In genomic region chrX:48034144-48035113, GRCm38 (mm10) we compare ENCODE assay signal across 10 mouse cellular contexts. TPM values are rescaled to one million over a fixed set of nuclear protein-coding genes. Genes with fewer than 3 reads are reported as not detected.
A peak's percentile ranks its signal among the peaks of the same experiment; 100 is the strongest.
DNase-seq lines count a peak whose midpoint lies in the region; ATAC-seq and TF ChIP-seq lines count a peak whose summit lies in the region.
"Had no signal": no experiment of that assay in that cellular context is flagged by ENCODE, and none has a peak within 500 bp of the region (broad histone marks: within the 10 kb centered on the region; RNA-seq: fewer than 3 reads in every experiment).

Gene Apln, minus strand, starts transcription at chrX:48034853.

- H3K27me3 ChIP-seq in forebrain, embryonic 14.5 days (replicated peaks; ENCODE audit: control insufficient read depth, insufficient read depth, low read length): no peaks in the 10 kb centered on the region
- H3K27me3 ChIP-seq in hindbrain, embryonic 15.5 days: peaks cover 14% of the 10 kb centered on the region; the same call in 1 of the 2 replicates
- H3K27me3 ChIP-seq in midbrain, embryonic 10.5 days (ENCODE audit: low read depth, poor library complexity, severe bottlenecking): peaks cover 77% of the 10 kb centered on the region
- no peaks in the 10 kb centered on the region for H3K27me3 ChIP-seq in stomach, postnatal 0 days (ENCODE audit: control insufficient read depth, insufficient read depth, low read length)

- TF ChIP-seq EP300 in stomach, postnatal 0 days (optimal IDR thresholded peaks at IDR 0.05): no peak

- no peak within 1 kb of the TSS for H3K27ac ChIP-seq in brown adipose tissue, adult 24 weeks (replicated peaks; ENCODE audit: low read depth, low read length)
- no peak within 1 kb of the TSS for H3K27ac ChIP-seq in forebrain, embryonic 14.5 days (ENCODE audit: low read depth, low read length)
- no peak within 1 kb of the TSS for H3K27ac ChIP-seq in hindbrain, embryonic 15.5 days (replicated peaks)
- peak within 1 kb of the TSS; percentile 86 for H3K27ac ChIP-seq in midbrain, embryonic 10.5 days (replicated peaks)
- no peak within 1 kb of the TSS for H3K27ac ChIP-seq in stomach, postnatal 0 days (replicated peaks)
- H3K27ac ChIP-seq: macrophage had no signal

- TF ChIP-seq CTCF in stomach, postnatal 0 days (IDR thresholded peaks at IDR 0.05; ENCODE audit: low read depth): no peak

- ATAC-seq in forebrain, embryonic 14.5 days: peak; percentile 79
- peak; percentile 79 for ATAC-seq in hindbrain, embryonic 15.5 days (ENCODE audit: low FRiP score, low read depth)
- peak; percentile 59; the same call in 1 of the 2 replicates for ATAC-seq in stomach, postnatal 0 days (ENCODE audit: low FRiP score, low TSS enrichment)

- H3K9ac ChIP-seq in forebrain, embryonic 14.5 days (ENCODE audit: low read length): peak within 1 kb of the TSS; percentile 56
- peak within 1 kb of the TSS; percentile 41 for H3K9ac ChIP-seq in hindbrain, embryonic 15.5 days
- peak within 1 kb of the TSS; percentile 31 for H3K9ac ChIP-seq in stomach, postnatal 0 days (ENCODE audit: low read length)

- DNase-seq in frontal cortex, adult 2 months (ENCODE audit: extremely low spot score in 1 of 2, low spot score in 1 of 2): peak in 1 of 2 experiments; percentile 16
- no peak for DNase-seq in frontal cortex, postnatal 14 days (ENCODE audit: low spot score in 2 of 2)
- DNase-seq in forebrain, embryonic 14.5 days (ENCODE audit: low spot score): peak; percentile 38
- DNase-seq in left cerebral cortex, postnatal 36 days (ENCODE audit: low spot score in 2 of 2): peak in 1 of 2 experiments; percentile 22
- DNase-seq in midbrain, embryonic 10.5 days (ENCODE audit: low spot score): peak; percentile 49
- peak; percentile 40 for DNase-seq in stomach, postnatal 0 days (ENCODE audit: low spot score)

- intact Hi-C loops in left cerebral cortex, postnatal 36 days (cut with DNase I): loop anchor here (10.0 kb wide), 1 partner anchor 60 kb away; no protein-coding TSS in a partner anchor

- peak within 1 kb of the TSS; percentile 65 for H3K4me2 ChIP-seq in forebrain, embryonic 14.5 days (ENCODE audit: low read length)
- peak within 1 kb of the TSS; percentile 95 for H3K4me2 ChIP-seq in hindbrain, embryonic 15.5 days
- H3K4me2 ChIP-seq in stomach, postnatal 0 days (replicated peaks; ENCODE audit: low read depth): peak within 1 kb of the TSS; percentile 65

- no peaks in the 10 kb centered on the region for H3K9me3 ChIP-seq in forebrain, embryonic 14.5 days (replicated peaks; ENCODE audit: control insufficient read depth, low read length)
- no peaks in the 10 kb centered on the region for H3K9me3 ChIP-seq in hindbrain, embryonic 15.5 days
- H3K9me3 ChIP-seq in midbrain, embryonic 10.5 days (replicated peaks): no peaks in the 10 kb centered on the region
- no peaks in the 10 kb centered on the region for H3K9me3 ChIP-seq in stomach, postnatal 0 days (ENCODE audit: control insufficient read depth, low read length)
- H3K9me3 ChIP-seq: G1E had no signal

- H3K36me3 ChIP-seq in forebrain, embryonic 14.5 days (ENCODE audit: control insufficient read depth, insufficient read depth, low read length): no peaks in the 10 kb centered on the region
- no peaks in the 10 kb centered on the region for H3K36me3 ChIP-seq in hindbrain, embryonic 15.5 days
- no peaks in the 10 kb centered on the region for H3K36me3 ChIP-seq in midbrain, embryonic 10.5 days
- H3K36me3 ChIP-seq in stomach, postnatal 0 days (ENCODE audit: control insufficient read depth, insufficient read depth, low read length): no peaks in the 10 kb centered on the region
- H3K36me3 ChIP-seq: G1E had no signal

- H3K4me3 ChIP-seq in brown adipose tissue, adult 24 weeks (ENCODE audit: insufficient read depth, low read depth, low read length): peak within 1 kb of the TSS; percentile 57
- H3K4me3 ChIP-seq in forebrain, embryonic 14.5 days (ENCODE audit: low read depth, low read length): peak within 1 kb of the TSS; percentile 39
- peak within 1 kb of the TSS; percentile 49 for H3K4me3 ChIP-seq in hindbrain, embryonic 15.5 days
- peak within 1 kb of the TSS; percentile 63 for H3K4me3 ChIP-seq in midbrain, embryonic 10.5 days
- H3K4me3 ChIP-seq in stomach, postnatal 0 days (ENCODE audit: low read depth, low read length): peak within 1 kb of the TSS; percentile 39

- H3K4me1 ChIP-seq in brown adipose tissue, adult 24 weeks (ENCODE audit: control insufficient read depth, insufficient read depth, insufficient read length, low read length): peaks cover 4% of the 10 kb centered on the region; the same call in 1 of the 2 replicates
- no peaks in the 10 kb centered on the region for H3K4me1 ChIP-seq in forebrain, embryonic 14.5 days (ENCODE audit: control insufficient read depth, insufficient read depth, low read length)
- peaks cover 6% of the 10 kb centered on the region for H3K4me1 ChIP-seq in hindbrain, embryonic 15.5 days (replicated peaks)
- H3K4me1 ChIP-seq in midbrain, embryonic 10.5 days: peaks cover 9% of the 10 kb centered on the region
- no peaks in the 10 kb centered on the region for H3K4me1 ChIP-seq in stomach, postnatal 0 days (replicated peaks; ENCODE audit: control insufficient read depth, insufficient read depth)

- 29% methylated on average over 73 of the region's 73 CpGs for WGBS in forebrain, embryonic 14.5 days
- WGBS in hindbrain, embryonic 15.5 days: 23% methylated on average over 72 of the region's 73 CpGs
- WGBS in midbrain, embryonic 10.5 days: 25% methylated on average over 62 of the region's 73 CpGs
- WGBS in stomach, postnatal 0 days: 12% methylated on average over 54 of the region's 73 CpGs

RNA-seq across cellular contexts. Expression of gene Apln, which starts in this region (rescaled TPM):
- polyA plus RNA-seq in frontal cortex, adult 2 months (2012; rRNA removed): 20.0 and 25.3 TPM in 2 replicates
- polyA plus RNA-seq in brown adipose tissue, adult 24 weeks (2012; ENCODE audit: insufficient read depth, insufficient read length, missing spikeins): 2.0 and 2.2 TPM in 2 replicates
- 2.4 and 3.5 TPM in 2 replicates for polyA plus RNA-seq in forebrain, embryonic 14.5 days (2014; fragmentation: Nextera tagmentation; extraction: Ambion mirVana)
- 4.2 and 4.7 TPM in 2 replicates for polyA plus RNA-seq in hindbrain, embryonic 15.5 days (2015; fragmentation: Nextera tagmentation; extraction: Ambion mirVana)
- 10 to 100 TPM; 20.1 to 29.8 TPM for total RNA-seq in left cerebral cortex, postnatal 36 days (2021)
- polyA plus RNA-seq in midbrain, embryonic 10.5 days (2016; fragmentation: Nextera tagmentation; extraction: Ambion mirVana): 4.1 and 5.2 TPM in 2 replicates
- polyA plus RNA-seq in stomach, postnatal 0 days (2015; fragmentation: Nextera tagmentation; extraction: Ambion mirVana): 3.0 and 3.1 TPM in 2 replicates

Comparison
In these comparisons a context has a peak if more than half of its experiments do, and no peak if none do; other contexts are left out.
1. DNase-seq: peak in forebrain, embryonic 14.5 days (single experiment), midbrain, embryonic 10.5 days (single experiment) and stomach, postnatal 0 days (single experiment); none in frontal cortex, postnatal 14 days (0 of 2).
2. Peak in every context shown above with its lines, with median percentiles within 50 percentile points of each other: H3K4me3 ChIP-seq, ATAC-seq, H3K4me2 ChIP-seq and H3K9ac ChIP-seq.